Mouse (Mus musculus) gastrocnemius, postnatal 10 days (tissue): ENCODE results near the gene Iba57. TPM values are rescaled to one million over a fixed set of nuclear protein-coding genes. Genes with fewer than 3 reads are reported as not detected.

Experiments
- DNase-seq: peaks from one replicate; pipeline ENCODE4 v3.0.0; 2021; ENCODE audit warnings: mixed read lengths
- total RNA-seq, 2 experiments: library from RNA; stranded (reverse); gene quantifications; 2 replicates each; pipeline ENCODE4 v1.2.3; 2021

The Iba57 gene
- total RNA-seq, 2 experiments from 2014 or later, result 9.4 to 10.6 TPM

DNA sequence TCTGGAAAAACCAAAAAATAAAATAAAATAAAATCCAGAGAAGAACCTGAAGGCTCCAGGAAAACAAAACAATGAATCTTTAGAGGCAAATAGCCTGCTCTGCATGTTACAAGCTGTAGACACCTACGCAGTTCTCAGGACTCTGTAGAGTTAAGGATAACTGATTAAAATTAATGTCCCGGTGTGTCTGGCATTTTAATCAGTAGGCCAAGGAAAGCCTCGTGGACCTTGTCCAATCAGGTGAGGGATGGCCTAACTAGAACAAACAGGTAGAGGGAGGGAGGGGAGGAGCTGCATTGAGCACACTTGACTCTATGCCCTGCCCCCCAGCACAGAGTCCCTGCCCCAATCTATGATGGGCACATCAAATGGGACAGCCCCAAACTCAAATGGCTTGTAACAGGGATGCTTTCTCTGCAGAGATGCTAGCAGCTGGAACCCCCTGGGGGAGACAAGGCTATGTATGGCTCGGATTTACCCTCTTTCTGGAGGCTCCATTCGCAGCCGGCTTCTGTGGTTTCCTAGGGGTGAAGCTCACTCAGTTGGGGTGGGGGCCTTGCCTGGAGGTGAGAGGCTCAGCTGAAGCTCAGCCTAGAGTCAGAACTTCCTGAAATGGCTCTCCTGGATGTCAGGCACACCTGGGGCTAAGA, 10.8 kb upstream of the Iba57 start:
- DNase-seq, result peak; percentile 2

DNA sequence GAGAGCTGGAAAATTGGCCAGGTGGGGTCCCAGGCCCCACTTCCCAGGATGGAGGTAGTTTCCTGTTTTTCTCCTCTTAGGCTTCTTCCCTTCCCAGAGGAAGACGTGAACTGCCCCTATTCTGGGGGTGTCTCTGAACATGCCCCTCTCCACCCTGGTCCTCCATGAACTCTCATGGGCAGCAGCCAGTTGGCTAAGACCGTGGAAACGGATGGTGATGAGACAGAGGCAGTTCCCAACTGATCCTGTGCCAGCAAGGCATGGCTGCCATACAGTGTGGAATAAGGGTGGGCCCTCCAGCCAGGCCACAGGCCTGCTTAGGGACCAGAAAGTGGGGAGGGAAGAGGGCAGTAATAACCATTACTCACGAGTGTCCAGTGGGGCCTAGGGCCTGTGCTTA, 7.0 kb upstream of the Iba57 start:
- DNase-seq, result no peak

- no peak for DNase-seq
These were observed 6.3 kb upstream of the Iba57 start for GRCm38 (mm10) chr11:59169807-59170206.

GRCm38 (mm10) chr11:59165616-59166241, 2.2 kb upstream of the Iba57 start:
- DNase-seq, result no peak

GRCm38 (mm10) chr11:59164384-59164783, 845 bp upstream of the Iba57 start:
- no peak for DNase-seq

DNA sequence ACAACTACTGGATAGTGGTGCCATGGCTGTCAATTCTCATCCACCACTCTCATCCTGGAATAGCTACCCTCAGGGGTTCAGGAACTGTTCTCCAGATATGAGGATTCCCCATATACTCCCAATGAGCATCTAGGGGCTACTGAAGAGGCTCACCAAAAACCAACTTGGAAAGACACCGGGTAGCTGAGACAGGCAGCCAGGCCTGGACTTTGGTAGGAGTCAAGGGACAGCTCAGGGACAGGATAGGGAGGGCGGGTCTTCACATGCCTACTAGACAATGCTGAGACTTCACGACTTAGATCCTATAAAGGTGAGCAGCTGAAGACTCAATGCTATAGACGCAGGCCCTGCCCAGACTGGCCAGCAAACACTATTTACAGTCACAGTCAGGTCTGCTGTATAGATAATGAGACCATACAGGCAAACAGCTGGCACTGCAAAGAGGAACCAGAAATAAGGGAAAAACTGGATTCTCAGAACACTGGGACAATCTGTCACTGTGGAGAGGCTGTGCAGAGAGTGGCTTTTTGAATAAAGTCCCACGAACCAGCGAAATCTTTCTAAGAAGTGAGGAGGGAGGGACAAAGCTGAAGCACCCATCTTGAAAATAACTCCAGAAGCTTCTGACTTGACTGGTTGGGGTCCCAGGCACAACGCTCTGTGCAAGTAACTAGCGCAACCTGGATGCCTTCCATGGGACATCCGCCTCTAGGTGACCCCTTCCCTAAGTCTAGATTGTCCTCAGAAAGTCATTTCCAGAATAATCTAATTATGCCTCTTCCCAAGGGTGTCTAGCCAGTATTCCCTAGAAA, 890 bp downstream of the Iba57 start:
- DNase-seq, result no peak

DNA sequence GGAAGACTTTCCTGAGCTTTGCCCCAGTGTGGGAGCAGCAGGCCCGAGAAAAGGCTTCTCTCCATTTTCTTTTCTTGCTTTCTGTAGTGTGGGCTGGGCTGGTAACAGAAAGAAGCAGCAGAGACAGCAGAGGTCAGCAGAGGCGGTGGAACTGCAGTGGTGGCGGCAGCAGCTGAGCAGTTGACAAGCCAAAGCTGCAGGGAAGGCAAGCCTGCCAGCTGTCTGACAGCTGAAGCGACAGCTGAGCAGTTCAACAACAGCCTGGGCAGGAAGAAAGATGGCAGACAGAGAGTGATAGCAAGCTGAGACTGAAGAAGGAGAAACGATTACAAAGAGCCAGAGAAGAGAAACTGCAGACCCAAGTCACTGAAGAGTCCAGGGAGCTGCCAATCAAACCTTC, 2.1 kb downstream of the Iba57 start:
- peak; percentile 57 for DNase-seq

GRCm38 (mm10) chr11:59159558-59159957, 4.0 kb downstream of the Iba57 start:
- DNase-seq, result no peak

DNA sequence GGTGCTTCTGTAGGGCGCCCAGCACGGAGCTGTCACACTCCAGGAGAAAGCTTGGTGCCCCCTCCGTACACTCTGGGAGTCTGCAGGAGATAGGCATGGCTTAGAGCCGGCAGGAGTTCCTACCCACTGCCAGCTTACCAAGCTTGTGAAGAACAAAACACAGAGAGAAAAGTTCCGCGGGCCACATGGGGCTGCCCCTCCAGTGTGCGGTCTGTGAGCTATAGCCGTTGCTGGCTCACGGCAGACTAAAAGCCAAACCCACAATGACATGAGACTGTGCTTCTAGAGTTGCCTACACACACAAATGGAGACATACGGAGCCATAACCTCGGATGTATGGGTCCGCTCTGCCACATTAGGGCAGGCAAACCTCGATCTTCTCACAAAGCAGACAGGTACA, 4.4 kb downstream of the Iba57 start:
- no peak for DNase-seq

DNA sequence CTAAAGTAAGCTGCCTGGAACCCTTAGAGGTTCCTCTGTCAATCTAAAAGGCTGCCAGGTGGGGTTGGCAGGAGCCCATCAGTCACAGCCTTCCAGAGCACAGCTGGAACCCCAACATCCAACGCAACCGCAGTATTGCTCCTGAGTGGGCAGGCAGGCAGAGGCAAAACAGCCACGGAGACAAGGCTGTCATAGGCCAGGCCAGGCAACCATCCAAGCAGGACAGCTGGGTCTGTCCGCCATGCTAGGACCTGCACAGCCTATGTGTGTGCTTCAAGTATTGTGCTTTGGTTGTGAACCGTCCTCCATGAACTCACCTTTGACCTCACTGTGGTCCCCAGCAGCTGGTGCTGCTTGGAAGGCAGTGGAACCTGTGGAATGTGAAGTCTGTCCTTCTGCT, 7.6 kb downstream of the Iba57 start:
- DNase-seq, result peak; percentile 47

GRCm38 (mm10) chr11:59154220-59154619, 9.3 kb downstream of the Iba57 start:
- no peak for DNase-seq

DNA sequence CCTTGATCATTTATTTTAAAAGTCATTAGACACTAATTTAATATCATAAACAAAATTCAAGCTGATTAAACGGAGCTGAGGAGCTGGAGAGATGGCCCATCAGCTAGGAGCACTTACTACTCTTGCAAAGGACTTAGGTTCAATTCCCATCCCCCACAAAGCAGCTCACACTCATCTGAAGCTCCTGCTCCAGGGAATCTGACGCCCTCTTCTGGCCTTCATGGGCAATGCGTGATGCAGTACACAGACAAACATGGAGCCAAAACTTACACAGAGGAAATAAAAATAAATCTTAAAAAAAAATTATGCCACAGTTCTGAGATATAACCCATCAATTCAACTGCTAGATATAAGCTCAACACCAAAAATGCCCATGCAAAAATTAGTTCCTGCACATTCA, 11.8 kb downstream of the Iba57 start:
- no peak for DNase-seq

GRCm38 (mm10) chr11:59149302-59149701, 14.2 kb downstream of the Iba57 start:
- DNase-seq, result no peak

DNA sequence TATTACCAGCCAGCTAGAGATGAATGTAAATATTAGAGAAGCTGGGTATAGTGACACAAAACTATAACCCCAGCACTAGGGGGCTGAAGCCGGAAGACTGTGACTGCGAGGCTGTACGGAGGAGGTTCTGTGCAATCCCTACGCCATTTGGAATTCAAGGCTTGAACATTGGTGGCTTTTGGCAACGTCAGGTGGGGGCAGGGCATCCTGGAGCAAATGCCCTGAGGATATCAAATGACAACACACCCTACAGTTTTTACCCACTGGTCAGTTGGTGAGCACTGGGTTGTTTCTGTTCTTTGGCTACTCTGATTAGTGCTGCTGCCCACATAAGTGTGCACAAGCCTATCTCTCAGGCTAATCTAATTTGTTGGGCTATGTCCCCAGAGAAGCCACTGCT, 20.6 kb downstream of the Iba57 start:
- DNase-seq, result no peak

- no peak for DNase-seq
These were observed 21.7 kb downstream of the Iba57 start for GRCm38 (mm10) chr11:59141772-59142370.

DNA sequence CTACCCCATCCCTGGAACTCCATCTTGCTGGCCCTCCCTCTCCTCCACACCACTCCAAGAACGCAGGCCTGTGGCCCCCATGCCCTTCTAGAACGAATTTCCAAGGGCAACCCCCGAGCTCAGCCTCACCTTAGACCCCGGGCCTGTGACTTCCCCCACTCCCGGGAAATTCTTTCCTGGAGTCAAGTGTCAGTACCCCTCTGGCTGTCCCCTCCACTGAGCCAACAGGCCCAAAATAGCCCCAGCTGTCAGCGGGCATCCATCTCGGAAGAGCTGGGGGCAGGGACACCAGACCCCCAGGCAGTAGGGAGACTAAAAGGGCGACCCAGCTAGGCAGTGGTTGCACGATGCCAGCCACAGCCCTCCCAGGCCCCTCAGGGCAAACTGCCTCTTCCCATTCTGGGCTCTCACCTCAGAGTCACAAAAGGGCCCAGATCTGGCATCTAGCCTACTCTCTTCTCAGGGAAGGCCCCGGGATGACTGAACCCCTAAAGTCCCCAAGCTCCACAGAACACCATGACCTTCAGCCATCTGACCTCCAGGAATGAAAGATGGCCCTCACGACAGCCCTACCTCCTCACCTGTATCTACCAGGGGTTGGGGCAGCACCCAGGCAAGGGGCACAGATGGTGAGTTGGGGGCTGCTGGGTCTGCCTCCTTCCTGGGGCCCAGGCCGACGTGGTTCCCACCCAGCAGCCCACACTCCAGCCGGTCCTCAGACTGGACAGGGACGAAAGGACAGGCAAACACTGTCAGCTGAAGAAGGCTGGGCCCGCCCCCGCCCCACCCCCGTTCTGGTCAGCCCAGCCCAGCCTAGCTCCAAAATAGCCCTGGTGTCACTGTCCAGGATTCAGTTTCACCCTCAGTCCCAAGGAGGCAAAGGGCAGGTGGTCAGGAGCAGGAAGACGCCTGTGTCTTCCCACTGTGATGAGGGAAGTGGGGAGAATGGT, 24.7 kb downstream of the Iba57 start:
- peak; percentile 49 for DNase-seq

GRCm38 (mm10) chr11:59136994-59137706, 26.4 kb downstream of the Iba57 start:
- no peak for DNase-seq

- DNase-seq, result no peak
These were observed 27.6 kb downstream of the Iba57 start, which contains the start of gene Obscn for GRCm38 (mm10) chr11:59135904-59136452. Obscn (minus strand) TSS chr11:59136402.

DNA sequence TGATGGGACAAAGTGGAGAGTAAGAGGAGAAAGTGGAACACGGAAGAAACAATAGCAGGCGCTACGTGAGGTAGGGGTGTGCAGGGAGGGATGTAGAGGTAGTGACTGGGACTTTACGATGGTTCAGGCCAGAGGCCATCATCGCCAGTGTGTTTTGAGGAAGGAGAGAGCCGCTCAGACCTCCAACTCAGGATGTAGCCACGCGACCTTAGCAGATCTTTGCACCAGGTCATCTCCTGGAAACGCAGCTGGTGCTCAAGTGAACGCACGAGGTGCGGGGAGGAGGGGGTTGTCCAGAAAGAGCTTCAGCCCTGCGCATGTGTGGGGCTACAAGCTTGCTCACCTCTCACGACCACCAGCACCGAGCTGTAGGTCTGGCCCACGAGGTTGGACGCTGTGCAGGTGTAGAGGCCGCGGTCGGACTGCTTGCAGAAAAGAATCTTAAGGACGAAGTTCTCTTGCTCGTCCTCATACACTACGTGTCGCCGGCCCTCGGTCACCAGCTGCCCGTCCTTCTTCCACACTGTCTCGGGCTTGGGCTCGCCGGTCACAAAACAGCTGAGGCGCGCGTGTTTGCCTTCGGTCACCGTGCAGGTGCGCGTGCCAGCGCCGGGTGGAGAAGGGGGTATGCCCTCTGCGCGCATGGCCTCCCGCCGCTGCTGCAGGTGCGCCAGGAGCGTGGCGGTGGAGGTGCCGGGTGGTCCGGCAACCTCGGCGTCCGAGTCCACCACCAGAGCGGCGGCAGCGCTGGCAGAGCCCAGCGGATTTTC, 28.3 kb downstream of the Iba57 start:
- DNase-seq, result peak; percentile 29
